Mouse (Mus musculus) embryonic fibroblast, embryonic 13.5 days (primary cell): ENCODE results near the gene Rmnd1.

Experiments
- CTCF ChIP-seq: IDR thresholded peaks from 2 replicates; pipeline ENCODE4 v1.5.1; 2011; ENCODE audit warnings: mild to moderate bottlenecking, control low read depth, low read length, moderate library complexity, borderline replicate concordance; ENCODE audit not compliant: insufficient read depth
- POLR2A ChIP-seq: IDR thresholded peaks from 2 replicates; pipeline ENCODE4 v1.6.1; 2011; ENCODE audit warnings: low read depth, mild to moderate bottlenecking, control low read depth, low read length, moderate library complexity

GRCm38 (mm10) chr10:4390550-4390949 lies 41.6 kb downstream of the Rmnd1 start:
- no peak for TF ChIP-seq POLR2A
- TF ChIP-seq CTCF, result no peak
